Mouse (Mus musculus): ENCODE results near the gene Slc39a10. TPM values are rescaled to one million over a fixed set of nuclear protein-coding genes. Genes with fewer than 3 reads are reported as not detected.

Slc39a10 gene
- 49.1 and 65.8 TPM in 2 replicates for polyA plus RNA-seq (2012; rRNA removed)

GRCm38 (mm10) chr1:46892752-46893151 lies at the start of gene Slc39a10:
Gene Slc39a10, minus strand, starts transcription at chr1:46892852.
- DNase-seq (ENCODE audit: low read depth) = no peak
- TF ChIP-seq POLR2A (IDR thresholded peaks at IDR 0.05; ENCODE audit: borderline replicate concordance, extremely low read depth, insufficient read depth, insufficient read length, poor library complexity, severe bottlenecking) = no peak
- TF ChIP-seq CTCF (IDR thresholded peaks at IDR 0.05; ENCODE audit: borderline replicate concordance, extremely low read depth, insufficient read depth, insufficient read length) = no peak

- no peak for DNase-seq (ENCODE audit: low read depth)
- TF ChIP-seq POLR2A (IDR thresholded peaks at IDR 0.05; ENCODE audit: borderline replicate concordance, extremely low read depth, insufficient read depth, insufficient read length, poor library complexity, severe bottlenecking) = no peak
- TF ChIP-seq CTCF (IDR thresholded peaks at IDR 0.05; ENCODE audit: borderline replicate concordance, extremely low read depth, insufficient read depth, insufficient read length) = no peak
These were observed 46.6 kb upstream of the Slc39a10 start for GRCm38 (mm10) chr1:46939295-46939694.

- DNase-seq (ENCODE audit: low read depth) = no peak
- TF ChIP-seq CTCF (IDR thresholded peaks at IDR 0.05; ENCODE audit: borderline replicate concordance, extremely low read depth, insufficient read depth, insufficient read length) = no peak
- no peak for TF ChIP-seq POLR2A (IDR thresholded peaks at IDR 0.05; ENCODE audit: borderline replicate concordance, extremely low read depth, insufficient read depth, insufficient read length, poor library complexity, severe bottlenecking)
These were observed 45.0 kb upstream of the Slc39a10 start for GRCm38 (mm10) chr1:46937641-46938040.

- TF ChIP-seq POLR2A (IDR thresholded peaks at IDR 0.05; ENCODE audit: borderline replicate concordance, extremely low read depth, insufficient read depth, insufficient read length, poor library complexity, severe bottlenecking) (no peak), CTCF (IDR thresholded peaks at IDR 0.05; ENCODE audit: borderline replicate concordance, extremely low read depth, insufficient read depth, insufficient read length) (no peak)
These were observed 34.5 kb upstream of the Slc39a10 start for GRCm38 (mm10) chr1:46927104-46927503.

GRCm38 (mm10) chr1:46926239-46926638 lies 33.6 kb upstream of the Slc39a10 start:
- TF ChIP-seq POLR2A (IDR thresholded peaks at IDR 0.05; ENCODE audit: borderline replicate concordance, extremely low read depth, insufficient read depth, insufficient read length, poor library complexity, severe bottlenecking) = no peak
- no peak for DNase-seq (ENCODE audit: low read depth)

More at GRCm38 (mm10) chr1:46927104-46927503, 34.5 kb upstream of the Slc39a10 start:
- DNase-seq (ENCODE audit: low read depth) = no peak

- peak; percentile 22 for DNase-seq (ENCODE audit: low read depth)
These were observed 32.3 kb upstream of the Slc39a10 start for GRCm38 (mm10) chr1:46924992-46925391.

GRCm38 (mm10) chr1:46922904-46923303 lies 30.3 kb upstream of the Slc39a10 start:
- no peak for DNase-seq (ENCODE audit: low read depth)
- no peak for TF ChIP-seq POLR2A (IDR thresholded peaks at IDR 0.05; ENCODE audit: borderline replicate concordance, extremely low read depth, insufficient read depth, insufficient read length, poor library complexity, severe bottlenecking)
- no peak for TF ChIP-seq CTCF (IDR thresholded peaks at IDR 0.05; ENCODE audit: borderline replicate concordance, extremely low read depth, insufficient read depth, insufficient read length)

More at GRCm38 (mm10) chr1:46924992-46925391, 32.3 kb upstream of the Slc39a10 start:
- TF ChIP-seq POLR2A (IDR thresholded peaks at IDR 0.05; ENCODE audit: borderline replicate concordance, extremely low read depth, insufficient read depth, insufficient read length, poor library complexity, severe bottlenecking) (no peak), CTCF (IDR thresholded peaks at IDR 0.05; ENCODE audit: borderline replicate concordance, extremely low read depth, insufficient read depth, insufficient read length) (no peak)

GRCm38 (mm10) chr1:46921630-46922029 lies 29.0 kb upstream of the Slc39a10 start:
- TF ChIP-seq POLR2A (IDR thresholded peaks at IDR 0.05; ENCODE audit: borderline replicate concordance, extremely low read depth, insufficient read depth, insufficient read length, poor library complexity, severe bottlenecking) (no peak), CTCF (IDR thresholded peaks at IDR 0.05; ENCODE audit: borderline replicate concordance, extremely low read depth, insufficient read depth, insufficient read length) (no peak)

GRCm38 (mm10) chr1:46916237-46916636 lies 23.6 kb upstream of the Slc39a10 start:
- DNase-seq (ENCODE audit: low read depth) = no peak
- TF ChIP-seq CTCF (IDR thresholded peaks at IDR 0.05; ENCODE audit: borderline replicate concordance, extremely low read depth, insufficient read depth, insufficient read length) = no peak
- TF ChIP-seq POLR2A (IDR thresholded peaks at IDR 0.05; ENCODE audit: borderline replicate concordance, extremely low read depth, insufficient read depth, insufficient read length, poor library complexity, severe bottlenecking) = no peak

More at GRCm38 (mm10) chr1:46921630-46922029, 29.0 kb upstream of the Slc39a10 start:
- peak; percentile 7 for DNase-seq (ENCODE audit: low read depth)

GRCm38 (mm10) chr1:46914349-46914748 lies 21.7 kb upstream of the Slc39a10 start:
- no peak for DNase-seq (ENCODE audit: low read depth)
- no peak for TF ChIP-seq POLR2A (IDR thresholded peaks at IDR 0.05; ENCODE audit: borderline replicate concordance, extremely low read depth, insufficient read depth, insufficient read length, poor library complexity, severe bottlenecking)
- no peak for TF ChIP-seq CTCF (IDR thresholded peaks at IDR 0.05; ENCODE audit: borderline replicate concordance, extremely low read depth, insufficient read depth, insufficient read length)

- TF ChIP-seq POLR2A (IDR thresholded peaks at IDR 0.05; ENCODE audit: borderline replicate concordance, extremely low read depth, insufficient read depth, insufficient read length, poor library complexity, severe bottlenecking) (no peak), CTCF (IDR thresholded peaks at IDR 0.05; ENCODE audit: borderline replicate concordance, extremely low read depth, insufficient read depth, insufficient read length) (no peak)
- peak; percentile 6 for DNase-seq (ENCODE audit: low read depth)
These were observed 20.0 kb upstream of the Slc39a10 start for GRCm38 (mm10) chr1:46912506-46913156.

GRCm38 (mm10) chr1:46910154-46910553 lies 17.5 kb upstream of the Slc39a10 start:
- TF ChIP-seq CTCF (IDR thresholded peaks at IDR 0.05; ENCODE audit: borderline replicate concordance, extremely low read depth, insufficient read depth, insufficient read length) = no peak
- TF ChIP-seq POLR2A (IDR thresholded peaks at IDR 0.05; ENCODE audit: borderline replicate concordance, extremely low read depth, insufficient read depth, insufficient read length, poor library complexity, severe bottlenecking) = no peak
- DNase-seq (ENCODE audit: low read depth) = no peak

Data from brain, embryonic 14.5 days (tissue).